Mouse (Mus musculus) intestine, postnatal 0 days (tissue): ENCODE measurements at regions not wholly inside any gene's neighbourhood (a gene's known extent, or its start where the extent isn't known, plus 50 kb on each side); places are given as distances from the start of the nearest gene placed in this dataset.

ENCODE experiments used
- ATAC-seq: fragments of 200-750 bp; cut with Nextera tagmentation; 2 replicates; pipeline ENCODE4 v1.8.0; 2017; ENCODE audit warnings: mild to moderate bottlenecking, moderate TSS enrichment, moderate library complexity
- H3K27ac ChIP-seq: fragments of 300-500 bp; sonication (generic); 2 replicates; pipeline ENCODE4 v1.5.1; 2014; ENCODE audit warnings: mild to moderate bottlenecking, low read depth, low read length, moderate library complexity
- H3K27me3 ChIP-seq: fragments of 300-500 bp; sonication (generic); replicated peaks from 2 replicates; pipeline ENCODE4 v1.6.1; 2014; ENCODE audit warnings: low read length, mixed read lengths; ENCODE audit not compliant: control insufficient read depth, insufficient read depth
- H3K36me3 ChIP-seq: fragments of 300-500 bp; sonication (generic); 2 replicates; pipeline ENCODE4 v1.6.1; 2014; ENCODE audit warnings: mild to moderate bottlenecking, moderate library complexity; ENCODE audit not compliant: control insufficient read depth, insufficient read depth
- H3K4me1 ChIP-seq: fragments of 300-500 bp; sonication (generic); replicated peaks from 2 replicates; pipeline ENCODE4 v1.6.1; 2014; ENCODE audit warnings: antibody characterized with exemption, low read length, mixed read lengths; ENCODE audit not compliant: control insufficient read depth, insufficient read depth
- H3K4me2 ChIP-seq: fragments of 300-500 bp; sonication (generic); replicated peaks from 2 replicates; pipeline ENCODE4 v1.6.1; 2014; ENCODE audit warnings: low read depth, mild to moderate bottlenecking, moderate library complexity
- H3K4me3 ChIP-seq: fragments of 300-500 bp; sonication (generic); 2 replicates; pipeline ENCODE4 v1.5.1; 2014; ENCODE audit warnings: low read depth, low read length
- H3K9ac ChIP-seq: fragments of 300-500 bp; sonication (generic); 2 replicates; pipeline ENCODE4 v1.6.1; 2014; ENCODE audit warnings: mild to moderate bottlenecking, low read depth, low read length
- H3K9me3 ChIP-seq: fragments of 300-500 bp; sonication (generic); 2 replicates; pipeline ENCODE4 v1.6.1; 2016; ENCODE audit warnings: mixed run types; ENCODE audit not compliant: control insufficient read depth
- CTCF ChIP-seq: sonication (generic); IDR thresholded peaks from 2 replicates; pipeline ENCODE4 v1.5.1; 2016; ENCODE audit warnings: low read depth, mild to moderate bottlenecking, control low read depth, antibody characterized with exemption, moderate library complexity
- WGBS: fragments of 180-500 bp; shearing (Covaris S2); extraction: QIAGEN DNeasy Blood & Tissue Kit; methylation state at CpG from one replicate; pipeline ENCODE4 v1.1.7; 2014; 5-methylcytosine and 5-hydroxymethylcytosine counted together

DNA sequence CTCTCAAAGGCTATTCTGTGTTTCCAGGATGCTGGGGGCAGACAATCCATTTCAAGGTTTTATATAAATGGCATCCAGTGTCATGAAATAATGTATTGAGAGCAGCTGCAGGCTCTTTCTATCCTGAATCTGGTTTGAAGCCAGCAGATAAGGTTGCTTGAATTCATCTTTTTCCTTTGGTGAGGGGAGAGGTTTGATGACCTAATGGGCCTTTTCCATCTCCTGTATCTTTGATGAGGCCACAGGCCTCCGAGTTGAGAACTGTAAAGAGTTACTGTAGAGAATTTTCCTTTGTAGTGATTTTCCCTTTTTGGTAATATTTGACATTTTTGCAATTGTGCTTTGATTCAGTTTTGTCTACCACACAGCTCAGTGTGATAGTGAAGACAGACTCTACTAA is 458.8 kb upstream of the 1700008P02Rik start:
- no peak for TF ChIP-seq CTCF
- Histone ChIP-seq H3K36me3 (no peaks in the 10 kb centered on the region), H3K27ac (no peak overlapping the region), H3K9me3 (no peaks in the 10 kb centered on the region), H3K4me2 (no peak overlapping the region), H3K9ac (no peak overlapping the region), H3K4me1 (no peaks in the 10 kb centered on the region), H3K27me3 (no peaks in the 10 kb centered on the region), H3K4me3 (no peak overlapping the region)
- ATAC-seq, result no peak
- WGBS, result 63% methylated on average over 1 of the region's 1 CpGs

DNA sequence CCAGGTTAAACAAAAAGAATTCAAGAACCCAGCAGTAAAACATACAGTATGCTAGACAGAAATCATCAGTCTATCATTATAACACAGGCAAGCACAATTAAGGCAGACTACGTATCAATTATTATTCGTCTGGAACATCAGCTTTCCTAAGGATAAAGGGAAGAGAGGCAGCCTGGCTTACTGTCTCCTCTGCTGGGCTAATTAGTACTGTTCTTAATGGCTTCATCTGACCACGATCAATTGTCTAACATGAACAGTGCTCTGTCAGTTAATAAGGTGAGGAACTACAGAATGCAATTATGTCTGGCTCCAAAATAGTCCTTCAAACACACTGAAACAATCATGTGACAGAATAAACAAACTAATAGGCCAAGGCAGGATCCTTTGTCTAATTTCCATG is 456.6 kb upstream of the 1700008P02Rik start:
- Histone ChIP-seq H3K9ac (no peak overlapping the region), H3K4me3 (no peak overlapping the region), H3K27me3 (no peaks in the 10 kb centered on the region), H3K9me3 (no peaks in the 10 kb centered on the region), H3K27ac (no peak overlapping the region), H3K4me1 (no peaks in the 10 kb centered on the region), H3K4me2 (no peak overlapping the region), H3K36me3 (no peaks in the 10 kb centered on the region)
- WGBS, result 78% methylated on average over 3 of the region's 3 CpGs
- no peak for ATAC-seq
- TF ChIP-seq CTCF, result no peak

DNA sequence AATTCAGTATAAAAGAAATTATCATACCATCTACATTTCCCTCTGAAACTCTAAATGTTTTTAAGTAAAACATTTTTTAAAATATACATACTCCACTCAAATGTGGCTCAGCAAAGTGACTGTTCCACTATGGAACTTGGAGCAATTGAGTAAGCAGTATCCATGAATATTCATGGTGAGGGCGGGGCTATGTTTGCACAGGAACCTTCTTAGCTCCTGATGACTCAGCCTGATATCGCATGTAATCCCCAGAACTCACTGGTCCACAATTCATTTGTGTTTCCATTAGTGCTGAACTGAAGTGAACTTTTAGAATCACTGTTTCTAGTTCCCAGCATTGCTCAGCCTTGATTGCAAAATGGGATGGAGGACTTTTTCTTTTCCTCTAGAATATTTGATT is 454.2 kb upstream of the 1700008P02Rik start:
- H3K4me3 ChIP-seq, result no peak overlapping the region
- no peaks in the 10 kb centered on the region for H3K4me1 ChIP-seq
- no peaks in the 10 kb centered on the region for H3K9me3 ChIP-seq
- 57% methylated on average over 2 of the region's 2 CpGs for WGBS
- no peak overlapping the region for H3K4me2 ChIP-seq
- TF ChIP-seq CTCF, result no peak
- no peaks in the 10 kb centered on the region for H3K27me3 ChIP-seq
- H3K9ac ChIP-seq, result no peak overlapping the region
- no peak for ATAC-seq
- no peak overlapping the region for H3K27ac ChIP-seq
- no peaks in the 10 kb centered on the region for H3K36me3 ChIP-seq

DNA sequence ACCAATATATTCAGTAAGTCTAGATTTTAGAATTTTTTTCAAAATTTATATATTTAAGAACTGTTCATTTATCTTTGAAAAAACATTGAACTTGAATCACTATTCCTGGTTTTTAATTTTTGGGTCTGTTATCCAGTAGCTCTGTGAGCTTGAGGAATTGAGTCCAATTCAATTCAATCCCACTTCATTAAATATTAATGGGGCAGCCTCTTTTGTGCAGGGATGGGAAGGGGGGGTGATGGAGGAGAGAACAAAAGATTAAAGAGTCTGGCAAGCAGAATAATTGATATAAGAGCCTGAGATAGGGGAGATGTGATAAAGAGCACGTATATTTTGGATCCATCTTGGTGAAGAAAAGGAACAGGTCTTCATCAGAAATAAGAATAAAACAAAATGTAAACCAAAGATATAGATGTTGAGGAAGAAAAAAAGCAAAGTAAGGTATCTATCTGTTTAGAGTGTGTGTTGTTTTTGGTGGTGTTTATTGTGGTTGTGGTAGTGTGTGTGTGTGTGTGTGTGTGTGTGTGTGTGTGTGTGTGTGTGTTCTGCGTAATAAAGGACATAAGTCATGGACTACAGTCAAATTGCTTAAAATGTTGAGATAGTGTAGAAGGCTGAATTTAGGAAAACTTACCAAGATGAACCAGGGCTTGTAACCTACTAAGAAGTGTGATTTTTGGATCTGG is 421.3 kb upstream of the 1700008P02Rik start:
- no peak for ATAC-seq
- no peak overlapping the region for H3K4me3 ChIP-seq
- 69% methylated on average over 2 of the region's 2 CpGs for WGBS
- no peaks in the 10 kb centered on the region for H3K9me3 ChIP-seq
- no peaks in the 10 kb centered on the region for H3K27me3 ChIP-seq
- no peak overlapping the region for H3K4me2 ChIP-seq
- no peaks in the 10 kb centered on the region for H3K36me3 ChIP-seq
- no peak overlapping the region for H3K27ac ChIP-seq
- H3K9ac ChIP-seq, result no peak overlapping the region
- H3K4me1 ChIP-seq, result no peaks in the 10 kb centered on the region
- no peak for TF ChIP-seq CTCF

DNA sequence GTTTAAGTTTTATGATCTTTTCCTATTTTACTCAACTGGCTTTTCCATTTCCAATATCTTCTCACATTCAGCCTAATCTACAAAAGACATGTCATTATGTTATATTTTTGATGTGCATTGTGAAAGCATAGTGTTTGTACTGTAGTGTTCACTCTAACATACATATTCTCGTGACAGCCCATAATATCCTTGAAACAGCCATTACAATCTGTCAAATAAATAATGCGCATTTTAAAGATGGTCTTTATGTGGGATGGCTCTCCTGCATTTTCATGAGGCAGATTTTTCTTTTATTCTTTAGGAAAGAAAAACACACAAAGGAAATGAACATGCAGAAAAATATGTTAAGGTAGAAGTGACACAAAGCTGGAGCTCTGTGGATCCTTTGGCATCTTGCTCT is 415.6 kb upstream of the 1700008P02Rik start:
- ATAC-seq, result no peak
- Histone ChIP-seq H3K4me3 (no peak overlapping the region), H3K36me3 (no peaks in the 10 kb centered on the region), H3K27me3 (no peaks in the 10 kb centered on the region), H3K9me3 (no peaks in the 10 kb centered on the region), H3K9ac (no peak overlapping the region), H3K4me2 (no peak overlapping the region), H3K27ac (no peak overlapping the region), H3K4me1 (no peaks in the 10 kb centered on the region)
- WGBS, result 80% methylated on average over 2 of the region's 2 CpGs
- no peak for TF ChIP-seq CTCF

DNA sequence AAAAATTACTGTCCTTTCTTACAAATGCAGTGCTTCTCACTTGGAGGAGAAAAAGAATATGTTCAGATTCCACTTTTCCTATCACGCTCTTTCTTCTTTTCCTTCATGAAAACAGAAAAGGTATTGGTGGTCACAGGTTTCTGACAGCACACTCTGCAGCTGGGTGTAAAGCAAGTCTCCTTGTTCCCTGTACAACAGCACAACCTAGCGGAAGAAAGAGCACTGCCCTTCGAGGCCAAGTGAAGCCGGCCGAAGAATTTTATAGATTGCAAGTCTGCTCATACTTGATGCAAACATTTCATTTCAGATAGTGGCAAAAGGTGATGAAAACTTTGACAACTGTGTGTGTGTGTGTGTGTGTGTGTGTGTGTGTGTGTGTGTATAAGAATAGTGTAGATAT is 407.6 kb upstream of the 1700008P02Rik start:
- no peaks in the 10 kb centered on the region for H3K4me1 ChIP-seq
- no peak overlapping the region for H3K4me2 ChIP-seq
- no peaks in the 10 kb centered on the region for H3K27me3 ChIP-seq
- H3K9me3 ChIP-seq, result no peaks in the 10 kb centered on the region
- no peak overlapping the region for H3K9ac ChIP-seq
- no peaks in the 10 kb centered on the region for H3K36me3 ChIP-seq
- TF ChIP-seq CTCF, result peak; percentile 77
- WGBS, result 20% methylated on average over 5 of the region's 5 CpGs
- H3K4me3 ChIP-seq, result no peak overlapping the region
- ATAC-seq, result no peak
- H3K27ac ChIP-seq, result no peak overlapping the region

DNA sequence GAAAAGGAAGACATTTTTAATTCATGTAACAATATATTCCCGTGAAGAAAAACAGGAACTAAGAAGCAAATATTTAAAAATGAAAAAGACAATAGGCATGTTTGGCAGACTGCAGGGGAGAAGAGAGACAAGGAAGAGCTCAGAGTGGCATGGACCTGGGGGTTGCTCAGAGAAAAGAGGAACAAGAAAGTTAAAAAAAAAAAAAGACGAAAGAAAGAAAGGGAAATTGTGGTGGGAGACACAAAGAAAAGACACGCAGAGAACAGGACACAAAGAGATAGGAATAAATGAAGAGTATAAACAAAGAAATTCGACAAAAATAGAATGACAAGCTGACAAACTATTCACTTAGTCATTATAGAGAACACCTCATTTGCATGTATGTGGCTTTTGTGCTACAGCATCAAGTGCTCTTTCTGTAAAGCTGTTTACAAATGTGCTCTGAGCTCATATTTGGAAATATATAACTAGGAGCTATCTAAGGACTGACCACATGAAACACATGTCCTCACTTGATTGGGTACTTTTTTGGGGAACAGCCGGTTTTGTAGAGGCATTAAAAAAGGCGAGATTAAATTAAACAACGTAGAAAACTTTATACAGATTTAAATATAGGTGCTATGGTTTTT is 394.2 kb upstream of the 1700008P02Rik start:
- no peak overlapping the region for H3K9ac ChIP-seq
- no peaks in the 10 kb centered on the region for H3K4me1 ChIP-seq
- no peak overlapping the region for H3K27ac ChIP-seq
- H3K27me3 ChIP-seq, result no peaks in the 10 kb centered on the region
- no peaks in the 10 kb centered on the region for H3K36me3 ChIP-seq
- WGBS, result 67% methylated on average over 7 of the region's 7 CpGs
- H3K4me3 ChIP-seq, result no peak overlapping the region
- ATAC-seq, result no peak
- no peaks in the 10 kb centered on the region for H3K9me3 ChIP-seq
- H3K4me2 ChIP-seq, result no peak overlapping the region
- no peak for TF ChIP-seq CTCF
